Mouse (Mus musculus) ES-Bruce4 (cell line): Measurements from ENCODE around the gene Rora.

Source experiments
- CTCF ChIP-seq: IDR thresholded peaks from one replicate; pipeline ENCODE4 v1.8.1; 2011; ENCODE audit warnings: low read depth, low read length
- POLR2A ChIP-seq: IDR thresholded peaks from one replicate; pipeline ENCODE4 v1.8.1; 2011; ENCODE audit warnings: low read length; ENCODE audit not compliant: insufficient read depth

- TF ChIP-seq POLR2A (no peak), CTCF (no peak)
These were observed 650.9 kb downstream of the Rora start for GRCm38 (mm10) chr9:69304492-69304891.
